Mouse (Mus musculus): ENCODE data around the gene Chka. TPM values are rescaled to one million over a fixed set of nuclear protein-coding genes. Genes with fewer than 3 reads are reported as not detected.

Chka gene
- 35.5 TPM for polyA plus RNA-seq (2012; fragmentation: generic; extraction: Trizol)

DNA sequence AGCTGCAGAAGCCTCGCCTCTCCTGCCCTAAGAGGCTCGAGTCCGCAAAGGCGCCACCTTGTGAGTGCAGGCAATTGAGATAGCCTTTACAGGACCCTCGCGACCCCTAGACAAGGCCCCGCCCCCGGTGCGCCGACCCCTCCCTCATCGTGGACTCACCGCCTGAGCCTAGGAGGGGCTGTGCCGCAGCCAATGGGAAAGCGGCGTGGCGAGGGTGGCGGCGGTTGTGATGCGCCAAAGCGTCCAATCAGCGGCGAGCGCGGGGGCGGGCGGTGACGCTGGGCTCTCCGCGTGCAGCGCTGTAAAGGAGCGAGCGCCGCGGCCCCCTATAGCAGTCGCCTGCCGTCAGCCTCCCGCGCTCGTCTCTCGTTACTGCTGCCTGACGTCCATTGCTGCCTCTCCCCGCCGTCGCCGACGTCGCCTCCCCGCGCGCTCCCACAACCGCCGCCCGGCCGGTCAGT lies at the start of gene Chka:
Gene Chka (plus strand): TSS at position 272 of the 461 bp plus-strand sequence.
- Histone ChIP-seq H3K4me3 (peak within 1 kb of the TSS; percentile 75), H3K27me3 (ENCODE audit: control insufficient read depth, insufficient read depth, insufficient read length) (no peaks in the 10 kb centered on the region), H3ac (ENCODE audit: control insufficient read depth, insufficient read length) (peak within 1 kb of the TSS; percentile 97), H3K36me3 (ENCODE audit: control insufficient read depth, insufficient read depth) (no peaks in the 10 kb centered on the region), H3K4me2 (ENCODE audit: low read depth) (peak within 1 kb of the TSS; percentile 85), H3K79me2 (ENCODE audit: control insufficient read depth, insufficient read depth) (peaks cover 42% of the 10 kb centered on the region)
- TF ChIP-seq MYOD1 (IDR thresholded peaks at IDR 0.05; ENCODE audit: control insufficient read depth in 1 of 3, insufficient read length in 2 of 3, low read depth in 2 of 3) = peak in 1 of 3 experiments; percentile 46
- TF ChIP-seq CEBPB (IDR thresholded peaks at IDR 0.05; ENCODE audit: insufficient read depth, poor library complexity, severe bottlenecking) = no peak
- TF ChIP-seq TCF3 (IDR thresholded peaks at IDR 0.05; ENCODE audit: insufficient read length, low read depth) = no peak
- no peak for TF ChIP-seq USF1 (IDR thresholded peaks at IDR 0.05; ENCODE audit: low read depth)
- TF ChIP-seq POLR2AphosphoS2 (IDR thresholded peaks at IDR 0.05; ENCODE audit: insufficient read length, low read depth) = peak; percentile 99
- TF ChIP-seq MYOG (IDR thresholded peaks at IDR 0.05; ENCODE audit: control insufficient read depth in 1 of 3, insufficient read depth in 1 of 3, insufficient read length in 2 of 3, low read depth in 2 of 3) = no peak
- TF ChIP-seq REST (IDR thresholded peaks at IDR 0.05; ENCODE audit: insufficient read depth, insufficient read length) = peak; percentile 65
- TF ChIP-seq POLR2A (IDR thresholded peaks at IDR 0.05; ENCODE audit: insufficient read length, low read depth) = peak; percentile 96
- peak; percentile 43 for TF ChIP-seq SRF (IDR thresholded peaks at IDR 0.05; ENCODE audit: control insufficient read depth, insufficient read length, low read depth)

DNA sequence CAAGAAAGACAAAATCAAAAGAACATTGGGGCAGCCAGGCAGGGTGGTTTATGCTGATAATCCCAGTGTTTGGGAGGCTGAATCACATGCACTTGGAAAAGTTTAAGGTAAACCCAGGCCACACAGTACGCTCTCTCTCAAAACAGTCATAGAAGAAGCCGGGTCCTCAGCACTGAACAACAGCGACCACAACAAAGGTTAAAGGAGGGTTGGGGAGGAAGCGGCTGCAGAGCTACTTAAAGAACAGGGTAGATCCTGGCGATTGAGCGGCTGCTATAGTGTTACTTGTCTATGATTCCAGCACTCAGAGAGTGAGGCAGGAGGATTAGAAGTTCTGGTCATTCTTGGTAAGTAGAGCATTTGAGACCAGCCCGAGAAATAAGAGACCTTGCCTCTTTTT lies 46.0 kb upstream of the Chka start:
- H3ac ChIP-seq (ENCODE audit: control insufficient read depth, insufficient read length) = no peak overlapping the region
- TF ChIP-seq POLR2A (IDR thresholded peaks at IDR 0.05; ENCODE audit: insufficient read length, low read depth) (no peak), REST (IDR thresholded peaks at IDR 0.05; ENCODE audit: insufficient read depth, insufficient read length) (no peak), MYOD1 (IDR thresholded peaks at IDR 0.05; ENCODE audit: control insufficient read depth in 1 of 3, insufficient read length in 2 of 3, low read depth in 2 of 3) (no peak), TCF12 (IDR thresholded peaks at IDR 0.05; ENCODE audit: insufficient read depth, poor library complexity, severe bottlenecking) (no peak), SRF (IDR thresholded peaks at IDR 0.05; ENCODE audit: control insufficient read depth, insufficient read length, low read depth) (no peak), TCF3 (IDR thresholded peaks at IDR 0.05; ENCODE audit: insufficient read length, low read depth) (no peak), MYOG (IDR thresholded peaks at IDR 0.05; ENCODE audit: control insufficient read depth in 1 of 3, insufficient read depth in 1 of 3, insufficient read length in 2 of 3, low read depth in 2 of 3) (no peak), POLR2AphosphoS2 (IDR thresholded peaks at IDR 0.05; ENCODE audit: insufficient read length, low read depth) (no peak), CEBPB (IDR thresholded peaks at IDR 0.05; ENCODE audit: insufficient read depth, poor library complexity, severe bottlenecking) (no peak), USF1 (IDR thresholded peaks at IDR 0.05; ENCODE audit: low read depth) (no peak), E2F4 (IDR thresholded peaks at IDR 0.05; ENCODE audit: insufficient read depth) (no peak), MAX (IDR thresholded peaks at IDR 0.05; ENCODE audit: low read depth) (no peak)
- no peak overlapping the region for H3K4me3 ChIP-seq
- H3K27me3 ChIP-seq (ENCODE audit: control insufficient read depth, insufficient read depth, insufficient read length) = no peaks in the 10 kb centered on the region
- no peaks in the 10 kb centered on the region for H3K79me2 ChIP-seq (ENCODE audit: control insufficient read depth, insufficient read depth)
- H3K36me3 ChIP-seq (ENCODE audit: control insufficient read depth, insufficient read depth) = peaks cover 71% of the 10 kb centered on the region
- H3K4me2 ChIP-seq (ENCODE audit: low read depth) = no peak overlapping the region

DNA sequence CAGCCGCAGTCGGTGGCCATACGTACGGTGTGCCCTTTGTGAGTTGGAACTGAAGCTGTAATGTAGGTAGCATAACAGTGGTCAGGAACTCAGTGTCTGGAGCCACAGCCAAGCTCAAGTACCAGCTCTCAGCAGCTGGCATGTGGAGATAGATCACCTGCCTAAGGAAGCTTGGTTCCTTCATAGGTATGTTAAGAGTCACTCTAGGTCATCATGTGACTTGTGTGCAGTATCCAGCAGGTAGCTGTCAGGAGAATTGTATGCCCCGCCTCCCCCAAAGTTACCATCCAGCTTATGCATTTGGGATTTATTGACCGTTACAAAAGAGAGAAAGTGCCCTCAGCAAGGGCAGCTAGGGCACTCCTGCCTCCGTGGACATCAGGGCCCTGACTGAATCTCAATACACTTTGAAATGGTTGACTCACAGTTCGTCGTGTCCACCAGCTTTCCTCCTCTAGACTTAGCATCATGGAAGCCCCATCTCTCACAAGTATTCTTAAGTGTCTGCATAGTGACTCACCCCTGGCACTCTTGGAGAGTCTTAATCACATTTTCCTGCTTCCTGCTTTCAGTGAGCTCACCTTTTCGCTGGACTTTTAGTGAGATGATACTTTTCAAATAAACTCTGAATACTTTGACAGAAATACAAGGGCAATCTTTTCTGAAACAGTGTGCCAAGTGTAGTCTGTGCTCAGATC lies 40.9 kb upstream of the Chka start:
- H3K36me3 ChIP-seq (ENCODE audit: control insufficient read depth, insufficient read depth) = peaks cover 37% of the 10 kb centered on the region
- no peaks in the 10 kb centered on the region for H3K79me2 ChIP-seq (ENCODE audit: control insufficient read depth, insufficient read depth)
- H3K4me3 ChIP-seq = no peak overlapping the region
- no peak overlapping the region for H3K4me2 ChIP-seq (ENCODE audit: low read depth)
- no peak overlapping the region for H3ac ChIP-seq (ENCODE audit: control insufficient read depth, insufficient read length)
- H3K27me3 ChIP-seq (ENCODE audit: control insufficient read depth, insufficient read depth, insufficient read length) = no peaks in the 10 kb centered on the region
- TF ChIP-seq POLR2AphosphoS2 (IDR thresholded peaks at IDR 0.05; ENCODE audit: insufficient read length, low read depth) = no peak

DNA sequence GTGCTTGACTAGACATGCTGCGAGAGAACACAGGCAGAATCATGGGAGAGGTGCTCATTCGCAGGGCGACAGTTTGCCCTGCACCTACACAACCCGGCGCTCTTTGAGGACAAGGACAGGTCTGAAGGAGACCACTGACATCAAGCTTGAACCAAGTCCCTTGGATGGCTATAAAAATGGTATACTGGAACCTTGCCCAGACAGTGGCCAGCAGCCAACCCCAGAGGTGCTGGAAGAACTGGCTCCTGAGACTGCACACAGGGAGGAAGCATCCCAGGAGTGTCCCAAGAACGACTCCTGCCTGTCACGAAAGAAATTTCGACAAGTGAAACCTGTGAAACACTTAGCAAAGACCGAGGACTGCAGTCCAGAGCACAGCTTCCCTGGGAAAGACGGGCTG lies 37.1 kb upstream of the Chka start:
- no peak overlapping the region for H3K4me3 ChIP-seq
- H3K27me3 ChIP-seq (ENCODE audit: control insufficient read depth, insufficient read depth, insufficient read length) = no peaks in the 10 kb centered on the region
- no peaks in the 10 kb centered on the region for H3K79me2 ChIP-seq (ENCODE audit: control insufficient read depth, insufficient read depth)
- no peak for TF ChIP-seq POLR2A (IDR thresholded peaks at IDR 0.05; ENCODE audit: insufficient read length, low read depth)
- TF ChIP-seq USF1 (IDR thresholded peaks at IDR 0.05; ENCODE audit: low read depth) = no peak
- TF ChIP-seq CEBPB (IDR thresholded peaks at IDR 0.05; ENCODE audit: insufficient read depth, poor library complexity, severe bottlenecking) = no peak
- no peak for TF ChIP-seq MYOG (IDR thresholded peaks at IDR 0.05; ENCODE audit: control insufficient read depth in 1 of 3, insufficient read depth in 1 of 3, insufficient read length in 2 of 3, low read depth in 2 of 3)
- no peak for TF ChIP-seq E2F4 (IDR thresholded peaks at IDR 0.05; ENCODE audit: insufficient read depth)
- no peak for TF ChIP-seq REST (IDR thresholded peaks at IDR 0.05; ENCODE audit: insufficient read depth, insufficient read length)
- no peak overlapping the region for H3ac ChIP-seq (ENCODE audit: control insufficient read depth, insufficient read length)
- H3K36me3 ChIP-seq (ENCODE audit: control insufficient read depth, insufficient read depth) = peaks cover 16% of the 10 kb centered on the region
- no peak overlapping the region for H3K4me2 ChIP-seq (ENCODE audit: low read depth)

DNA sequence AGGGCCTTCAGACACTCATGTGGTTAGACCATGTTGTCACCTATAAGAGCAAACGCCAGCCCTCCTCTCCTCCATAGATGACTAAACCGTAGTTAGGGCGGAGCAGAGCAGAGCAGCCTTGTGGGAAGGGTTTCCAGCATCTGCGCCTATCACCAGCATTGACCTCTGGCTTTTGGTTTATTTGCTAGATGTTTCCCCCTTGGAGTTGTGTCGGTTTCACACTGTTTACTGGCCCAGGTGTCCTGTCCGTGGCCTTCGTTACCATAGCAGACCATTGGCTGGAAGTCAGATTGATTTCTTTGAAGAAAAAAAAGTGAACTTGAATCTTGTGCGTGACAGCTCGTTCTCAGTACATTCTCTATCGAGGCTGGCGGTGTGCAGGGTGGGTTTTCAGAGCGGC lies 35.7 kb upstream of the Chka start:
- no peak overlapping the region for H3ac ChIP-seq (ENCODE audit: control insufficient read depth, insufficient read length)
- TF ChIP-seq POLR2A (IDR thresholded peaks at IDR 0.05; ENCODE audit: insufficient read length, low read depth) (no peak), TCF3 (IDR thresholded peaks at IDR 0.05; ENCODE audit: insufficient read length, low read depth) (no peak), TCF12 (IDR thresholded peaks at IDR 0.05; ENCODE audit: insufficient read depth, poor library complexity, severe bottlenecking) (no peak), USF1 (IDR thresholded peaks at IDR 0.05; ENCODE audit: low read depth) (no peak), MAX (IDR thresholded peaks at IDR 0.05; ENCODE audit: low read depth) (no peak), MYOG (IDR thresholded peaks at IDR 0.05; ENCODE audit: control insufficient read depth in 1 of 3, insufficient read depth in 1 of 3, insufficient read length in 2 of 3, low read depth in 2 of 3) (no peak), E2F4 (IDR thresholded peaks at IDR 0.05; ENCODE audit: insufficient read depth) (no peak), MYOD1 (IDR thresholded peaks at IDR 0.05; ENCODE audit: control insufficient read depth in 1 of 3, insufficient read length in 2 of 3, low read depth in 2 of 3) (no peak), REST (IDR thresholded peaks at IDR 0.05; ENCODE audit: insufficient read depth, insufficient read length) (no peak), SRF (IDR thresholded peaks at IDR 0.05; ENCODE audit: control insufficient read depth, insufficient read length, low read depth) (no peak)
- H3K27me3 ChIP-seq (ENCODE audit: control insufficient read depth, insufficient read depth, insufficient read length) = no peaks in the 10 kb centered on the region
- no peaks in the 10 kb centered on the region for H3K79me2 ChIP-seq (ENCODE audit: control insufficient read depth, insufficient read depth)
- no peak overlapping the region for H3K4me2 ChIP-seq (ENCODE audit: low read depth)
- peaks cover 9% of the 10 kb centered on the region for H3K36me3 ChIP-seq (ENCODE audit: control insufficient read depth, insufficient read depth)
- no peak overlapping the region for H3K4me3 ChIP-seq
